Mouse (Mus musculus) CH12.LX (cell line): ENCODE data around the gene Fam184a. TPM values are rescaled to one million over a fixed set of nuclear protein-coding genes. Genes with fewer than 3 reads are reported as not detected.

Experiments used
- DNase-seq: peaks from one replicate; pipeline ENCODE4 v3.0.0-alpha.2; 2013; ENCODE audit errors: extremely low read depth
- H3K27ac ChIP-seq: 2 replicates; pipeline ENCODE4 v1.5.1; 2012; ENCODE audit warnings: low read depth, mild to moderate bottlenecking, control low read depth, moderate library complexity; ENCODE audit not compliant: insufficient read depth
- H3K27me3 ChIP-seq: replicated peaks from 2 replicates; pipeline ENCODE3; 2012; ENCODE audit warnings: inconsistent platforms
- H3K36me3 ChIP-seq, 2 experiments: replicated peaks in 1 of 2; 2 replicates each; pipeline versions ENCODE3 to v1.6.1; 2012; ENCODE audit warnings: inconsistent platforms in 1 of 2, low read length in 1 of 2, mild to moderate bottlenecking in 1 of 2, mixed read lengths in 1 of 2, moderate library complexity in 1 of 2; ENCODE audit not compliant: control insufficient read depth in 1 of 2, insufficient read depth in 1 of 2
- H3K4me1 ChIP-seq, 2 experiments: 2 replicates each; pipeline ENCODE4 v1.6.1; 2012; ENCODE audit warnings: inconsistent platforms in 1 of 2, moderate library complexity in 1 of 2; ENCODE audit not compliant: insufficient read depth in 2 of 2, control insufficient read depth in 1 of 2
- H3K4me2 ChIP-seq: 2 replicates; pipeline ENCODE4 v1.6.1; 2012; ENCODE audit warnings: low read depth, mild to moderate bottlenecking, control low read depth; ENCODE audit not compliant: poor library complexity, insufficient read depth, severe bottlenecking
- H3K4me3 ChIP-seq, 3 experiments: fragments of 150-350 bp in 1 of 3; sonication (generic) in 1 of 3; replicated peaks in 1 of 3; 2 replicates each; pipeline versions ENCODE3 to v1.5.1; 2011 to 2012; ENCODE audit warnings: low read depth in 2 of 3, low read length in 2 of 3, mild to moderate bottlenecking in 2 of 3, moderate library complexity in 2 of 3, control low read depth in 1 of 3, improper control_type of control experiment in 1 of 3, inconsistent platforms in 1 of 3, mixed read lengths in 1 of 3; ENCODE audit not compliant: poor library complexity in 1 of 3
- H3K79me2 ChIP-seq: replicated peaks from 2 replicates; pipeline ENCODE4 v1.6.1; 2012; ENCODE audit warnings: mild to moderate bottlenecking, moderate library complexity; ENCODE audit not compliant: control insufficient read depth, poor library complexity, insufficient read depth, severe bottlenecking; ENCODE audit errors: extremely low read depth
- H3K9ac ChIP-seq: 2 replicates; pipeline ENCODE4 v1.6.1; 2012; ENCODE audit warnings: low read depth, mild to moderate bottlenecking, control low read depth, moderate library complexity; ENCODE audit not compliant: insufficient read depth
- H3K9me3 ChIP-seq: replicated peaks from 2 replicates; pipeline ENCODE3; 2012; ENCODE audit warnings: low read length, inconsistent platforms, mixed read lengths
- CHD1 ChIP-seq: IDR thresholded peaks from 2 replicates; pipeline ENCODE4 v1.6.1; 2012; ENCODE audit warnings: low read depth, low read length, improper control_type of control experiment, inconsistent platforms
- CTCF ChIP-seq, 2 experiments: IDR thresholded peaks in 1 of 2; conservative IDR thresholded peaks in 1 of 2; 2 replicates each; pipeline ENCODE4 v1.5.1; 2011 to 2012; ENCODE audit warnings: low read depth in 2 of 2, low read length in 2 of 2, improper control_type of control experiment in 1 of 2, inconsistent platforms in 1 of 2, mild to moderate bottlenecking in 1 of 2, moderate library complexity in 1 of 2
- E2F4 ChIP-seq: IDR thresholded peaks from 2 replicates; pipeline ENCODE4 v1.6.1; 2011; ENCODE audit warnings: low read depth, low read length, improper control_type of control experiment; ENCODE audit not compliant: insufficient replicate concordance
- ELF1 ChIP-seq: IDR thresholded peaks from 2 replicates; pipeline ENCODE4 v1.6.1; 2014; ENCODE audit warnings: low read depth, mild to moderate bottlenecking, inconsistent platforms, low read length, improper control_type of control experiment
- EP300 ChIP-seq: IDR thresholded peaks from 2 replicates; pipeline ENCODE4 v1.6.1; 2011; ENCODE audit warnings: low read length, improper control_type of control experiment
- ETS1 ChIP-seq: conservative IDR thresholded peaks from 2 replicates; pipeline ENCODE4 v1.6.1; 2012; ENCODE audit warnings: low read depth, mild to moderate bottlenecking, inconsistent platforms, low read length, improper control_type of control experiment, moderate library complexity
- GABPA ChIP-seq: IDR thresholded peaks from 2 replicates; pipeline ENCODE4 v1.6.1; 2012; ENCODE audit warnings: low read depth, low read length, improper control_type of control experiment, inconsistent platforms; ENCODE audit not compliant: insufficient replicate concordance
- HCFC1 ChIP-seq: IDR thresholded peaks from 2 replicates; pipeline ENCODE4 v1.6.1; 2012; ENCODE audit warnings: low read depth, mild to moderate bottlenecking, inconsistent platforms, low read length, improper control_type of control experiment
- IRF4 ChIP-seq: IDR thresholded peaks from 2 replicates; pipeline ENCODE4 v1.6.1; 2014; ENCODE audit warnings: low read depth, mild to moderate bottlenecking, inconsistent platforms, low read length, improper control_type of control experiment
- JUN ChIP-seq: IDR thresholded peaks from 2 replicates; pipeline ENCODE4 v1.6.1; 2011; ENCODE audit warnings: low read depth, mild to moderate bottlenecking, low read length, improper control_type of control experiment, moderate library complexity; ENCODE audit not compliant: insufficient read depth
- KAT2A ChIP-seq: IDR thresholded peaks from 2 replicates; pipeline ENCODE4 v1.6.1; 2012; ENCODE audit warnings: low read length, improper control_type of control experiment, inconsistent platforms; ENCODE audit not compliant: insufficient replicate concordance
- MAFK ChIP-seq: IDR thresholded peaks from 2 replicates; pipeline ENCODE4 v1.6.1; 2011; ENCODE audit warnings: low read length, improper control_type of control experiment; ENCODE audit not compliant: insufficient replicate concordance
- MAX ChIP-seq: IDR thresholded peaks from 2 replicates; pipeline ENCODE4 v1.6.1; 2011; ENCODE audit warnings: low read length, improper control_type of control experiment
- MAZ ChIP-seq: IDR thresholded peaks from 2 replicates; pipeline ENCODE4 v1.6.1; 2012; ENCODE audit warnings: low read depth, mild to moderate bottlenecking, inconsistent platforms, low read length, improper control_type of control experiment, moderate library complexity
- NELFE ChIP-seq: IDR thresholded peaks from 2 replicates; pipeline ENCODE4 v1.6.1; 2011; ENCODE audit warnings: low read depth, low read length, improper control_type of control experiment
- PAX5 ChIP-seq: IDR thresholded peaks from 2 replicates; pipeline ENCODE4 v1.6.1; 2012; ENCODE audit warnings: low read length, inconsistent platforms, mixed read lengths
- POLR2A ChIP-seq: IDR thresholded peaks from 2 replicates; pipeline ENCODE4 v1.6.1; 2011; ENCODE audit warnings: low read depth, mild to moderate bottlenecking, improper control_type of control experiment, low read length
- RCOR1 ChIP-seq: conservative IDR thresholded peaks from 2 replicates; pipeline ENCODE4 v1.6.1; 2012; ENCODE audit warnings: low read depth, mild to moderate bottlenecking, inconsistent platforms, low read length, improper control_type of control experiment
- SIN3A ChIP-seq: IDR thresholded peaks from 2 replicates; pipeline ENCODE4 v1.6.1; 2012; ENCODE audit warnings: low read length, improper control_type of control experiment, inconsistent platforms
- SMC3 ChIP-seq: IDR thresholded peaks from 2 replicates; pipeline ENCODE4 v1.6.1; 2011; ENCODE audit warnings: low read depth, low read length, improper control_type of control experiment
- TBP ChIP-seq: conservative IDR thresholded peaks from 2 replicates; pipeline ENCODE4 v1.6.1; 2011; ENCODE audit warnings: low read depth, low read length, improper control_type of control experiment
- TCF12 ChIP-seq: IDR thresholded peaks from 2 replicates; pipeline ENCODE4 v1.6.1; 2014; ENCODE audit warnings: low read depth, mild to moderate bottlenecking, inconsistent platforms, low read length, improper control_type of control experiment
- UBTF ChIP-seq: IDR thresholded peaks from 2 replicates; pipeline ENCODE4 v1.6.1; 2012; ENCODE audit warnings: low read depth, mild to moderate bottlenecking, inconsistent platforms, low read length, improper control_type of control experiment, moderate library complexity
- USF2 ChIP-seq: conservative IDR thresholded peaks from 2 replicates; pipeline ENCODE4 v1.6.1; 2011; ENCODE audit warnings: low read depth, low read length, improper control_type of control experiment
- ZNF384 ChIP-seq: IDR thresholded peaks from 2 replicates; pipeline ENCODE4 v1.6.1; 2012; ENCODE audit warnings: low read depth, low read length, improper control_type of control experiment, inconsistent platforms
- dilution Hi-C: fragments of 300-500 bp; cut with MboI; formaldehyde crosslinking; loops from 2 replicates; pipeline ENCODE4 v1.14.3; 2020; ENCODE audit warnings: low sequenced_read_pairs; ENCODE audit not compliant: extremely low pct_unique_long_range_greater_than_20kb, extremely low pct_ligation_motif_present
- in situ Hi-C: fragments of 300-500 bp; cut with MboI; formaldehyde crosslinking; loops from 3 replicates; pipeline ENCODE4 v1.14.3; 2019; ENCODE audit warnings: low sequenced_read_pairs, low pct_ligation_motif_present, low pct_unique_long_range_greater_than_20kb, mixed read lengths
- polyA plus RNA-seq: library from polyadenylated mRNA; unstranded; fragments of >175 nt; gene quantifications from 2 replicates; pipeline ENCODE4 v1.2.1, GENCODE M21; 2012; ENCODE audit warnings: low read depth; ENCODE audit not compliant: insufficient read length
- total RNA-seq, 2 experiments: library from RNA; depleted of rRNA; stranded (reverse); fragments of 300-350 nt in 1 of 2; fragments of >200 nt in 1 of 2; gene quantifications; 2 replicates each; pipeline ENCODE4 v1.2.3; 2012 to 2014

Fam184a gene
- total and polyA plus RNA-seq, 3 experiments = not detected

DNA sequence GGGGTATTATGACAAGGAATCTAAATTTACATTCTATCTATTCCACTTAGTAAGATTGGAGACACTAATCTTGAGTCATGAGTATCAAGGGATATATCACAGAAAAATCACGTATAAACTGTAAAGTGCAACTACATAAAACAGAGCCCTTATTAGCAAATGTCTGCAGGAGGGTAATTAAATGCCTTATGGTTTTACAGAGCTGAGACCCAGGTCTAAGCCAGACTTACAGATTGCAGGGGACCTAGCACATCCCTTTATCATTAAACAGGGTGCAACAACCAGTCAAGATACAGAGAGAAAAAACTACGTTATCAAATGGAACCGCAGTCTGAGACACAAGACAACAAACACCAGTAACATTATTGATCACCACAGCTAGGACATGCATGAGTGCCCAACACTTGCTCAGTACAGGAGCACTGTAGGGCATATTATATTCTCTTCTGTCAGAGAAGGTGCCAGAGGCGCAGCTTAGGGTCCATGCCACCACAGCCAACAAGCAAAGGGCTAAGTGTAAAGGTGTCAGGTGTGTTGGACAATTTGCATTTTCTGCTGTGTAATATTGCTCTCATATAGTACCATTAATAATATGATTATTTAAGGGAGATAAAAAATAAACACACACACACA is 61.9 kb downstream of the Fam184a start:
- no peak overlapping the region for H3K4me3 ChIP-seq
- no peaks in the 10 kb centered on the region for H3K4me1 ChIP-seq
- H3K9ac ChIP-seq = no peak overlapping the region
- H3K79me2 ChIP-seq = no peaks in the 10 kb centered on the region
- H3K4me2 ChIP-seq = no peak overlapping the region
- no peaks in the 10 kb centered on the region for H3K27me3 ChIP-seq
- in situ Hi-C loops (no loop called here), dilution Hi-C loops (no loop called here)
- no peaks in the 10 kb centered on the region for H3K9me3 ChIP-seq
- H3K36me3 ChIP-seq = no peaks in the 10 kb centered on the region
- no peak for TF ChIP-seq IRF4
- TF ChIP-seq GABPA = no peak
- TF ChIP-seq ETS1 = no peak
- no peak for TF ChIP-seq JUN
- TF ChIP-seq RCOR1 = no peak
- no peak for TF ChIP-seq PAX5
- no peak for TF ChIP-seq UBTF
- no peak for TF ChIP-seq E2F4
- no peak for TF ChIP-seq TCF12
- no peak for TF ChIP-seq CTCF (conservative IDR thresholded peaks at IDR 0.05 in 1 of 2, IDR thresholded peaks at IDR 0.05 in 1 of 2; ENCODE audit: low read depth in 2 of 2, low read length in 2 of 2)
- TF ChIP-seq TBP = no peak
- TF ChIP-seq SMC3 = no peak
- no peak for TF ChIP-seq NELFE
- TF ChIP-seq USF2 = no peak
- TF ChIP-seq EP300 = no peak
- TF ChIP-seq, all 38 proteins: peak for 0
- H3K27ac ChIP-seq = no peak overlapping the region
- DNase-seq = no peak

GRCm38 (mm10) chr10:53688533-53688932 is 62.4 kb downstream of the Fam184a start:
- no peak overlapping the region for H3K27ac ChIP-seq
- no peak overlapping the region for H3K9ac ChIP-seq
- H3K4me2 ChIP-seq = no peak overlapping the region
- H3K4me1 ChIP-seq = no peaks in the 10 kb centered on the region
- no peaks in the 10 kb centered on the region for H3K36me3 ChIP-seq
- dilution Hi-C loops (no loop called here), in situ Hi-C loops (no loop called here)
- H3K9me3 ChIP-seq = no peaks in the 10 kb centered on the region
- H3K4me3 ChIP-seq = no peak overlapping the region
- no peak for DNase-seq
- H3K27me3 ChIP-seq = no peaks in the 10 kb centered on the region
- TF ChIP-seq ZNF384 (no peak), HCFC1 (no peak), JUN (no peak), NELFE (no peak), ELF1 (no peak), ETS1 (no peak), MAFK (no peak), RCOR1 (no peak), CHD1 (no peak), SIN3A (no peak), CTCF (conservative IDR thresholded peaks at IDR 0.05 in 1 of 2, IDR thresholded peaks at IDR 0.05 in 1 of 2; ENCODE audit: low read depth in 2 of 2, low read length in 2 of 2) (no peak), EP300 (no peak), KAT2A (no peak), MAX (no peak), TCF12 (no peak), POLR2A (no peak), MAZ (no peak), TBP (no peak)
- no peaks in the 10 kb centered on the region for H3K79me2 ChIP-seq
